Mouse (Mus musculus) lung, adult 2 months (tissue): ENCODE data around the gene Polr3e. TPM values are rescaled to one million over a fixed set of nuclear protein-coding genes. Genes with fewer than 3 reads are reported as not detected.

Experiments used
- DNase-seq: peaks from one replicate; pipeline ENCODE4 v3.0.0; 2022
- H3K4me1 ChIP-seq: fragments of 200-500 bp; 2 replicates; pipeline ENCODE4 v1.6.1; 2011; ENCODE audit warnings: low read length; ENCODE audit not compliant: control insufficient read depth, insufficient read depth
- H3K4me3 ChIP-seq: fragments of 200-500 bp; replicated peaks from 2 replicates; pipeline ENCODE3; 2011; ENCODE audit warnings: low read depth, mild to moderate bottlenecking, control low read depth, low read length; ENCODE audit errors: extremely low read depth
- CTCF ChIP-seq: fragments of 200-500 bp; IDR thresholded peaks from 2 replicates; pipeline ENCODE4 v1.5.1; 2011; ENCODE audit warnings: mild to moderate bottlenecking, low read length, control low read depth; ENCODE audit not compliant: insufficient read depth
- POLR2A ChIP-seq: fragments of 200-500 bp; IDR thresholded peaks from 2 replicates; pipeline ENCODE4 v1.6.1; 2011; ENCODE audit warnings: low read depth, mild to moderate bottlenecking, control low read depth, low read length, borderline replicate concordance; ENCODE audit errors: extremely low read depth
- WGBS: fragments of 180-500 bp; shearing (Covaris S2); methylation state at CpG from one replicate; pipeline ENCODE4 v1.1.7; 2018; 5-methylcytosine and 5-hydroxymethylcytosine counted together
- polyA plus RNA-seq: library from polyadenylated mRNA; depleted of rRNA; stranded (reverse); fragments of >200 nt; gene quantifications from 2 replicates; pipeline ENCODE4 v1.2.3, GENCODE M21; 2012; rRNA removed

The Polr3e gene
- polyA plus RNA-seq, 1 experiment, result 14.4 TPM

DNA sequence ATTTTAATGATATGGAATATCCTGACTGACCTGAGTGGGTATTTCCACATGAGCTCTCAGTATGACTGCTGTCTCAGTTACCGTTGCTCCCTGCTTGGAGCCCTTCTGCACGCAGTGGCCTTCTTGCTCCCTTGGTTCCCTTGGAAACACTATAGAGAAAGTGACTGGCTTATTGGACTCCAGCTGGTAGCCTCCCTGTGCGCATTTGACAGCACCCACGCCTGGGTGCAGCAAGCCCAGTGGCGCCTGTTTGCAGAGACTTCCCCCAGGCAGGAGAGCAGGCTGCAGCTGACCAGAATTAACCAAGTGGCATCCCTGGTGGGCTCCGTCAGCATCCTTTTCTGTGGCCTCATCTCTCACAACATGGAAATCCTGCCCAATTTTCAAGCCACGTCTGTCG lies 73.6 kb downstream of the Polr3e start:
- no peak for DNase-seq
- Histone ChIP-seq H3K4me3 (no peak overlapping the region), H3K4me1 (no peaks in the 10 kb centered on the region)
- WGBS, result 80% methylated on average over 8 of the region's 8 CpGs
- TF ChIP-seq CTCF (no peak), POLR2A (no peak)

Other genes with a start within 250 kb of the Polr3e start
- not detected in 2 replicates for gene Pdzd9, start 247.4 kb upstream of the Polr3e start, polyA plus RNA-seq
- 17.9 and 21.4 TPM in 2 replicates for gene Mosmo, start 240.1 kb upstream of the Polr3e start, polyA plus RNA-seq
- 7.0 and 7.3 TPM in 2 replicates for gene Vwa3a, start 178.4 kb upstream of the Polr3e start, polyA plus RNA-seq
- 0.58 and 0.83 TPM in 2 replicates for gene Gm5737, start 105.4 kb upstream of the Polr3e start, polyA plus RNA-seq
- gene Eef2k, start 74.9 kb upstream of the Polr3e start, polyA plus RNA-seq, result 12.0 and 13.9 TPM in 2 replicates
- 15.8 and 18.0 TPM in 2 replicates for gene Cdr2, start 64.6 kb downstream of the Polr3e start, polyA plus RNA-seq
- 0.16 and 0.19 TPM in 2 replicates for gene Mfsd13b, start 64.8 kb downstream of the Polr3e start, polyA plus RNA-seq
- gene Mettl9, start 116.7 kb downstream of the Polr3e start, polyA plus RNA-seq, result 17.9 and 24.6 TPM in 2 replicates
- gene Igsf6, start 156.8 kb downstream of the Polr3e start, polyA plus RNA-seq, result 1.5 and 2.7 TPM in 2 replicates
- gene Otoa, start 163.9 kb downstream of the Polr3e start, polyA plus RNA-seq, result 0.03 and 0.05 TPM in 2 replicates